Mouse (Mus musculus): Measurements from ENCODE around the gene L1td1. TPM values are rescaled to one million over a fixed set of nuclear protein-coding genes. Genes with fewer than 3 reads are reported as not detected.

L1td1 gene
- polyA plus RNA-seq, 1 experiment from 2014 or later = 0.13 TPM

- H3K36me3 ChIP-seq = peaks cover 13% of the 10 kb centered on the region; the same call in 1 of the 2 replicates
- peaks cover 15% of the 10 kb centered on the region for H3K4me1 ChIP-seq
- 30% methylated on average over 3 of the region's 3 CpGs for WGBS
- H3K9me3 ChIP-seq (replicated peaks) = no peaks in the 10 kb centered on the region
- H3K4me3 ChIP-seq (replicated peaks) = no peak overlapping the region
- H3K27me3 ChIP-seq = no peaks in the 10 kb centered on the region
- no peak overlapping the region for H3K9ac ChIP-seq
- no peak overlapping the region for H3K27ac ChIP-seq
- no peak for ATAC-seq (replicated peaks; ENCODE audit: low FRiP score)
- H3K4me2 ChIP-seq = no peak overlapping the region
Observed at GRCm38 (mm10) chr4:98786281-98786680, 59.7 kb downstream of the L1td1 start.

Other genes starting within 250 kb of the L1td1 start
- 2.0 and 2.1 TPM in 2 replicates for gene Kank4, start 90.8 kb downstream of the L1td1 start, polyA plus RNA-seq (2015; fragmentation: Nextera tagmentation; extraction: Ambion mirVana)
- not detected in 2 replicates for gene I0C0044D17Rik, start 97.1 kb downstream of the L1td1 start, polyA plus RNA-seq (2015; fragmentation: Nextera tagmentation; extraction: Ambion mirVana)
- 90.5 and 108 TPM in 2 replicates for gene Usp1, start 197.1 kb downstream of the L1td1 start, polyA plus RNA-seq (2015; fragmentation: Nextera tagmentation; extraction: Ambion mirVana)